ENCODE assay signal across 3 mouse cellular contexts in the genomic region with DNA sequence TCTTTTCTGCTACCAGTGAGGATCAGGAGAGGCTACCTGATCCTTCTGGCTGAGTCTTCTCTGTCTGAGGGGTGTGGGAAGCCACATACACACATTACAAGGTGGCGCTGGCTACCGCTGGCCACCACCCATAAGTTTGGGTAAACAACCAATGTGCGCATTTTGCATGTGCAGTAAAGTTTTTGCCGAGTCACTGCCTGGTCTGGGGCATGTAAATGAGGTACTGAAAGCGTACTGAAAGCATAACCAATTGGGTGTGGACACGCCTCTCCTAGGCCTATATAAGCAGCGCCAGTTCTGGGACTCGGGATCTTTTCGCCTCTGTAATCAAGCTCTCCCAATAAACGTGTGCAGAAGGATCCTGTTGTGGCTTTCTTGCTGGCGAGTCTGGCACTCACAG. TPM values are rescaled to one million over a fixed set of nuclear protein-coding genes. Genes with fewer than 3 reads are reported as not detected.
DNase-seq lines count a peak whose midpoint lies in the region; TF ChIP-seq lines count a peak whose summit lies in the region.
"Not testable (repeated sequence)": the region's sequence is repeated elsewhere in the genome, so short reads cannot be mapped to it uniquely, and the experiment has no call there.

No protein-coding gene starts in this region.

- not testable (repeated sequence) for H3K4me3 ChIP-seq in ES-E14 (ENCODE audit: insufficient read depth in 1 of 2, low read depth in 1 of 2, low read length in 2 of 2, poor library complexity in 1 of 2, severe bottlenecking in 1 of 2)

- H3K4me1 ChIP-seq in ES-E14 (ENCODE audit: control insufficient read depth in 2 of 2, insufficient read depth in 2 of 2, low read length in 2 of 2, poor library complexity in 1 of 2): not testable (repeated sequence)

- H3K9me3 ChIP-seq in ES-E14 (ENCODE audit: control insufficient read depth, insufficient read depth, low read depth, low read length): not testable (repeated sequence)

- not testable (repeated sequence) for DNase-seq in ES-E14 (ENCODE audit: low read depth, low spot score)
- DNase-seq in R1 (ENCODE audit: low read depth, low spot score) (peak; percentile 72), ZHBTc4 (ENCODE audit: low read depth, low spot score) (peak; percentile 48)

- H3K36me3 ChIP-seq in ES-E14 (ENCODE audit: control insufficient read depth, insufficient read depth, low read length, poor library complexity, severe bottlenecking): not testable (repeated sequence)

- H3K9ac ChIP-seq in ES-E14 (ENCODE audit: insufficient read depth, low read depth, low read length, poor library complexity, severe bottlenecking): not testable (repeated sequence)

- in situ Hi-C loops in ES-E14 (cut with MboI; ENCODE audit: low sequenced_read_pairs in 2 of 2, unreplicated experiment in 2 of 2): not testable (repeated sequence)

- H3K27ac ChIP-seq in ES-E14 (ENCODE audit: insufficient read depth, low read depth, low read length, poor library complexity, severe bottlenecking): peak overlapping the region; percentile 56; the same call in 1 of the 2 replicates

TF ChIP-seq in ES-E14, 5 proteins besides CTCF, POLR2A, EP300 and RAD21:
- peak; percentile 62; the same call in 1 of the 2 replicates for TF ChIP-seq MAFK (IDR thresholded peaks at IDR 0.05; ENCODE audit: insufficient read depth, low read depth, low read length)
TF ChIP-seq in ES-E14: peak in this region for 1; not testable (repeated sequence) for 4.

RNA-seq across cellular contexts. Expression of gene Hes1, which starts 44.0 kb away (rescaled TPM):
- 17.5 and 19.3 TPM in 2 replicates for total RNA-seq in ES-E14 (2012; rRNA removed)
